Mouse (Mus musculus) c-Kit-positive CD71-positive TER-119-positive erythroid progenitor cells, embryonic 14.5 days (primary cell): ENCODE results near the gene Cdrt4.
A peak's percentile ranks its signal among the peaks of the same experiment; 100 is the strongest.

Experiments used
- DNase-seq: peaks from one replicate; pipeline ENCODE4 v3.0.0-alpha.2; 2013; ENCODE audit warnings: low spot score

The Cdrt4 gene

DNA sequence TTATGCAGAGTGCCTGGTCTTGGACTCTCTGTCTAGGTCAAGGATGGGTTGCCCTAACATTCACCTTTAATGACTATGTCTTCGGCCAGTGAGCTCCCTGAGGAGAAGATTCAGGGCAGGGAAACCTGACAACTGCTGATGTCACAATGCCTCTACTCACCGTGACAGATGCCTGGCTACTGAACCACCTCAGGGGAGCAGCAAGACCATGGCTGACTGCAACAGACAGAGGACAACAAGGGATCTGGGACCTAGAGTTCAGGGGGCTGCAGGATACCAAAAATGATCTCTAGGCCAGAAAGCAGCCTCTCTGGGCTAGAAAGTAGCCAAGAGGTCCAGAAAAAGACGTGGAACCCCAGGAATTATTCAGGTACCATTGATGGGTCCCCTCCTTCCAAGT lies at the start of gene Cdrt4:
TSS of gene Cdrt4 (plus strand) at position 182 of the 400 bp plus-strand sequence.
- no peak for DNase-seq

- peak; percentile 55 for DNase-seq
Observed at GRCm38 (mm10) chr11:62901699-62902323, 49.2 kb upstream of the Cdrt4 start.

- no peak for DNase-seq
Observed at GRCm38 (mm10) chr11:62903871-62904495, 47.0 kb upstream of the Cdrt4 start.

DNA sequence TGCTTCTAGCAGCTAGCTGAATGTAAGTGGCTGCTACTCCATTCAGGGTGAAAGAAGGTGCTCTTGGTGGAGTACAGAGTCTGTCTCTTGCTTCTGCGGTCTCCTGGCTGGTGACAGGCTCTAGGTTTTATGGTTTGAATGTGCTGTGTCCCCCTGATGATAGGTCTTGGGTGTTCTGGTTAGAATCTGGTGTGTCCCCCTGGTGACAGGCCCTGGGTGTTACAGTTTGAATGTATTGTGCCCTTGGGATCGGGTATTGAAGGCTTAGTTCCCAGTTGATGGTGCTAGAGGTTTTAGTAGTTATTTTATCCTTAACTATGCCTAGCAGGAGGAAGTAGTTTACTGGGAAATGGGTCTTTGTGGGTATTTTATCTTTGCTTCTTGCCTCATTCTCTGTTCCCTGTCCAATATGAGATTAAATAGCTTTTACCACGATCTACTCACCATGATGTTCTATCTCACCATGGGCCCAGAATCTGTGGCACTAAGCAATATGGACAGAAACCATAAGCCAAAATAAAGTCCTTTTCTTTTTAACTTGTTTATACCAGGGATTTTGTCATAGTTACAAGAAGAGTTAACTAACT lies 41.2 kb upstream of the Cdrt4 start:
- DNase-seq, result no peak

DNA sequence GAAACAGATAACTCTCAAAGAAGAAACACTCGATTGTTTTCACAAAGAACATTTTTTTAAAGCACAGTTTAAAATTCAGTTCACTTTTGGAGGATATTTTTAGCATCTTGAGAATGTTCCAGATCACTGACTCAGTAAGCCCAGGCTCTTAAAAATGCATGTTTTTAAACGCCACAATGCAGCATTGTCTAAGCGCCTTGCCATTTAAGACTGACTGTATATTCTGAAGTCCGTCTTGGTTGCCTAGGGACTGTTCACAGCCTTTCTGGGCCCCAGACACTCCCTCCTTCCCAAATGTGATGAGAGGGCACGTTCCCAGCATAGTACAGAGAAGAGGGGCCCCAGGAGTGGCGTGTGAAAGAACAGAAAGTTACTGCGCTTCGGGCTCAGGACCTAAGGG lies 39.6 kb upstream of the Cdrt4 start:
- no peak for DNase-seq

- no peak for DNase-seq
Observed at GRCm38 (mm10) chr11:62913141-62913540, 37.9 kb upstream of the Cdrt4 start.

DNA sequence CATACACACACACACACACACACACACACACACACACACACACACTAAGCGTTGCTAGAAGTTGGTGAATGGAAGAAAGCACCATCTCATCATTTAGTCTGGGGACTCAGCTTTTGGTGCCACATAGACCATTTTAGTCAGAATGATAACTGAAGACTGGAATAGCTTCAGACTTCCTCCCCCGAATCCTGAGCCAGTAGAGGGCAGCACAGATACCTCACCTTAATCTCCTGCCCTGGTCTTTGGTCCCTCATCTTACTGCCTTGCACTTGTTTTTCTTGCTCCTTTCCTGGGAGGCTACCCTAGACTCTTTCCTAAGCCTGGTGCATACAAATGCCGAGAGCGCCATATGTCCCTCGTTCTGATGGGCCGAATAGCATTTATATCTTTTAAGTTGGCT lies 36.5 kb upstream of the Cdrt4 start:
- DNase-seq, result no peak

- no peak for DNase-seq
Observed at GRCm38 (mm10) chr11:62915486-62915885, 35.5 kb upstream of the Cdrt4 start.

GRCm38 (mm10) chr11:62916765-62917164 lies 34.2 kb upstream of the Cdrt4 start:
- DNase-seq, result no peak

GRCm38 (mm10) chr11:62919946-62920742 lies 30.8 kb upstream of the Cdrt4 start:
- no peak for DNase-seq

- no peak for DNase-seq
Observed at GRCm38 (mm10) chr11:62920743-62921050, 30.3 kb upstream of the Cdrt4 start.

GRCm38 (mm10) chr11:62921052-62921977 lies 29.7 kb upstream of the Cdrt4 start:
- peak; percentile 57 for DNase-seq

DNA sequence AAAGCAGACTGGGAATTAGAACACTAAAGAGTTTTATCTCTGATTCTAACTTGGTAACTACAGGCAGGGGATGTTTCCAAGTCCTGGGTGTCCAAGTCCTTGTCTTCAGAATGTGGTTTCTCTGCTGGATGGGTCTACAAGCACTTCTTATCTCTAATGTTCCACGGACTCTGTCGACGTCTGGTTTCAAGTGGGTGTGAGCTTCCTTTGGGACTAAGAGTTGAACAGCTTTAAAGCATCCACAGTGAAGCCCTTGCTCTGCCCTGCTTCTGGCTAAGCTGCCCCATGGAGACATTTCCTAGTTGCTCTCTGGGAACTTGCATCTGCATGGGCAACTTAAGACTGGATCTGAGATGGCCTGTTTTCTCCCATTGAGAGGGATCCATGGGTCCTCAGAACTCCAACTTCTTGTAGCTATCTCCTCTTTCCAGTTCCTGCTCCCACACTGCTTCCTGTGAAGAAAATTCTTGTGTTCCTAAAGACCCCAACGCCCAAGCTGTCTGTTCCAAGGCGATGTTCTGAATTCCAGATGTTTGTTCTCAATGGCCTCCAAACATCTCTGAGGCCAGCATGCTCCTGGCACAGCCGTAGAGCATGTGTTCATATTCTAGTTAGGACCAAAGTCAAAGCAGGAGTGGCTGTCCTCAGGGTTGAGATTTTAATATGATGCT lies 26.8 kb upstream of the Cdrt4 start:
- DNase-seq, result no peak

DNA sequence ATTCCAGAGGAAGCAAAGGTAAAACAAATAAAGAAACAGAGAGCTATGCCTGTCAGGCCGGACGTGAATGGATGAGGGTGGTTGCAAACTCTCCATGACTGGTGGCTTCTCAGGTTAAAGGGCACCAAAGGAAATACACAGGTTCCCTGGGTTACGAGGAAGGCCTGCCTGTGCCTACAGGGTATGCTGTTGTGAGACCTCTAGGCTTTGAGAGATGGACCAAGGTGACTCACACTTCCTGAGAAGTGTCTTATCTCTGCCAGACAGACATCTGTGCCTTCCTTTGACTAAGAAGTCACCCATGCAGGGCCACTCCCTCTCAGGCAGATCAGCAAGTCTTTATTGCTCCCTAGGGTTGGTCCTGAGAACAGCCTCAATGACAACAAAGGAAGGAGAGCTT lies 21.2 kb upstream of the Cdrt4 start:
- DNase-seq, result peak; percentile 52

DNA sequence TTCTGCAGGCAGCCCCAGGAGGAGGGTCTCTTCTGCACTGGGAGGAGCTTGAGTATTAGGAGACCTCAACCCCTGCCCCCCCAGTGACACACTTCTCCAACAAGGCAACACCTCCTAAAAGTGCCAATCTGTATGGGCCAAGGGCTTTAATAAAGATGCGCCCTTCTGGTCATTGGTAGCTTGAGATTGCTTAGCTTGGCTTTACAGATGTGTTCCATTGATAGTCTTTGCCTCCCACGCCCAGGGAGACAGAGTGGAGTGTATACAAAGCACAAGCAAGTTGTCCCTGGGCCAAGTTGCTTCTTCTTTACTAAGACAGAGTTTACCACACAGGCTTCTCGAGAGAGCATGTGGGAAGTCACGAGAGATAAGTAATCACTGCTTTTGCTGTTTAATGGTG lies 20.4 kb upstream of the Cdrt4 start:
- peak; percentile 15 for DNase-seq

GRCm38 (mm10) chr11:62931141-62931540 lies 19.9 kb upstream of the Cdrt4 start:
- DNase-seq, result no peak

DNA sequence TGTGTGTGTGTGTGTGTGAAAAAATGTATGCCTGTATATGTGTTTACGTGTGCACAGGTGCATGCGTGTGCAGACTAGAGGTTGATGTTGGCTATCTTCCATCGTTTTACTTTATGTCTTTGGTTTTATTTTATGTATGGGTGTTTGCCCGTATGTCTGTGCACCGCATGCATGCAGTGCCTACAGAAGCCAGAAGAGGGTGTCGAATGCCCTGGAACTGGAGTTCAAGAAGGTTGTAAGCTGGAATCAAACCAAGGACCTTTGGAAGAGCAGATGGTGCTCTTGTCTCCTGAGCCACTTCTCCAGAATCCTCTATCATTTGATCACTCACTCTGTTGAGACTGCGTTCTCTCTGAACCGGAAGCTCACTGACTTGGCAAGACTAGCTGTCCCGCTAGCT lies 17.9 kb upstream of the Cdrt4 start:
- no peak for DNase-seq

GRCm38 (mm10) chr11:62934795-62935514 lies 16.0 kb upstream of the Cdrt4 start:
- no peak for DNase-seq

- DNase-seq, result no peak
Observed at GRCm38 (mm10) chr11:62937986-62938385, 13.0 kb upstream of the Cdrt4 start.

DNA sequence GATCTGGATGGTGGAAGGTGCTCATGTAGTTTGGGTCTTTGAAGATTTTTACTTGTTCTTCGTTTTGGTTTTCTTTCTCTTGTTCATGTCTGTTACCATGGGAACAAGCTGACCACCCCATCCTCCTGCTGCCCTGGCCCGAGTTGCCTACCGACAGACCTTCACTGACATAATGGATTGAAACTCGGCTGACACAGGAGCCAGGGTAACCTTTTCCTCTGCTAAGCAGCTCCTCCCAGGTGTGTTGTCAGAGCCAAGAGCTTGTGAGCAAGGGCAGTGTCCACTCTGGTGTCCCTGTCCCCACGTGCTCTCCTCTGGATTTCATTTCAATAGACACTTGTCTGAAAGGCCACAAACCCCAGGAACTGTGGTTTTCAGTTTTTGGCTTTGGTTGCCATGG lies 12.1 kb upstream of the Cdrt4 start:
- DNase-seq, result no peak

DNA sequence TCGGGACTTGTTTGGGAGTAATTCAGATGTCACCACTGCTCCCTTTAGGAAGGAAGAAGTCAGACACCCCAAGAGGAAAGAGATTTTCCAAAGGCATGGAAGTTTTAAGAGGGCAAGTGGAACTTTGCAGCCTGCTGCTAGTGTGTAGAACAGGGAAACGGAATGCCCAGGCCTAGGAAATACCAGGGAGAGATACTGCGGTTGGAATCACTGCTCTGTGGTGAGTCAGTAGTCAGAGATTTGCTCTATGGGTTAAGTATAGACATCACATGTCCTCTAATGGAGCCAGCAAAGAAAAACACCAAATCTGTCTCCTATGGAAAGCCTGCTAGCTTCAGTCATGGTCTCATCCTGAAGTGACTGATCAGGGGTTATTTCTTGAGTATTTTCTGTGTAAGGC lies 10.8 kb upstream of the Cdrt4 start:
- DNase-seq, result no peak
